8 mouse cellular contexts compared by ENCODE assay signal in genomic region chr4:150119055-150119454, GRCm38 (mm10). TPM values are rescaled to one million over a fixed set of nuclear protein-coding genes. Genes with fewer than 3 reads are reported as not detected.
DNase-seq lines count a peak whose midpoint lies in the region; ATAC-seq and TF ChIP-seq lines count a peak whose summit lies in the region.

Slc2a5 (plus strand) TSS chr4:150119283.

- TF ChIP-seq POLR2A in thymus, adult 2 months (IDR thresholded peaks at IDR 0.05; ENCODE audit: control insufficient read depth, extremely low read depth, insufficient read depth, low read length, poor library complexity) = no peak
- TF ChIP-seq POLR2A in limb, embryonic 14.5 days (IDR thresholded peaks at IDR 0.05; ENCODE audit: borderline replicate concordance, extremely low read depth, insufficient read depth, insufficient read length) = no peak
- TF ChIP-seq POLR2A in lung, adult 2 months (IDR thresholded peaks at IDR 0.05; ENCODE audit: borderline replicate concordance, extremely low read depth, low read depth, low read length) = no peak

- no peak within 1 kb of the TSS for H3K27ac ChIP-seq in thymus, adult 2 months (ENCODE audit: control insufficient read depth, insufficient read depth, low read length)
- no peak within 1 kb of the TSS for H3K27ac ChIP-seq in forebrain, embryonic 11.5 days (ENCODE audit: low read depth, low read length)
- H3K27ac ChIP-seq in limb, embryonic 14.5 days (replicated peaks; ENCODE audit: low read depth, low read length) = peak within 1 kb of the TSS; percentile 6; the same call in 1 of the 2 replicates
- no peak within 1 kb of the TSS for H3K27ac ChIP-seq in stomach, postnatal 0 days (replicated peaks)

- H3K9me3 ChIP-seq in forebrain, embryonic 11.5 days (ENCODE audit: control insufficient read depth, low read length) = no peaks in the 10 kb centered on the region
- H3K9me3 ChIP-seq in limb, embryonic 14.5 days (ENCODE audit: control insufficient read depth, low read length) = no peaks in the 10 kb centered on the region
- H3K9me3 ChIP-seq in stomach, postnatal 0 days (ENCODE audit: control insufficient read depth, low read length) = no peaks in the 10 kb centered on the region

- H3K4me2 ChIP-seq in forebrain, embryonic 11.5 days (ENCODE audit: low read depth, low read length, severe bottlenecking) = peak within 1 kb of the TSS; percentile 36
- peak within 1 kb of the TSS; percentile 35 for H3K4me2 ChIP-seq in limb, embryonic 14.5 days (replicated peaks; ENCODE audit: low read depth, low read length, severe bottlenecking)
- peak within 1 kb of the TSS; percentile 3; the same call in 1 of the 2 replicates for H3K4me2 ChIP-seq in stomach, postnatal 0 days (replicated peaks; ENCODE audit: low read depth)

- H3K27me3 ChIP-seq in thymus, adult 2 months (ENCODE audit: control insufficient read depth, insufficient read depth, low read length) = no peaks in the 10 kb centered on the region
- no peaks in the 10 kb centered on the region for H3K27me3 ChIP-seq in forebrain, embryonic 11.5 days (ENCODE audit: control insufficient read depth, insufficient read depth, low read length)
- no peaks in the 10 kb centered on the region for H3K27me3 ChIP-seq in limb, embryonic 14.5 days (ENCODE audit: control insufficient read depth, insufficient read depth, low read length)
- no peaks in the 10 kb centered on the region for H3K27me3 ChIP-seq in stomach, postnatal 0 days (ENCODE audit: control insufficient read depth, insufficient read depth, low read length)

- 72% methylated on average over 15 of the region's 15 CpGs for WGBS in thymus, adult 2 months
- WGBS in forebrain, embryonic 11.5 days = 1% methylated on average over 15 of the region's 15 CpGs
- WGBS in limb, embryonic 14.5 days = 7% methylated on average over 13 of the region's 15 CpGs
- 19% methylated on average over 15 of the region's 15 CpGs for WGBS in stomach, postnatal 0 days
- WGBS in lung, adult 2 months = 32% methylated on average over 15 of the region's 15 CpGs

- H3K9ac ChIP-seq in forebrain, embryonic 11.5 days (ENCODE audit: low read length) = peak within 1 kb of the TSS; percentile 32
- no peak within 1 kb of the TSS for H3K9ac ChIP-seq in limb, embryonic 14.5 days (ENCODE audit: low read depth, low read length, severe bottlenecking)
- H3K9ac ChIP-seq in stomach, postnatal 0 days (ENCODE audit: low read length) = no peak within 1 kb of the TSS

- TF ChIP-seq CTCF in thymus, adult 2 months (IDR thresholded peaks at IDR 0.05; ENCODE audit: borderline replicate concordance, control insufficient read depth, extremely low read depth, insufficient read depth, low read length, poor library complexity) = no peak
- TF ChIP-seq CTCF in stomach, postnatal 0 days (IDR thresholded peaks at IDR 0.05; ENCODE audit: low read depth) = no peak
- TF ChIP-seq CTCF in lung, adult 2 months (IDR thresholded peaks at IDR 0.05; ENCODE audit: insufficient read depth, low read length) = no peak

- no peak within 1 kb of the TSS for H3K4me3 ChIP-seq in thymus, adult 2 months (ENCODE audit: control insufficient read depth, insufficient read depth, low read length)
- 0 out of 2 replicates have a peak within 1 kb of the TSS, but pooled peaks have one; percentile 3 for H3K4me3 ChIP-seq in forebrain, embryonic 11.5 days (ENCODE audit: low read depth, low read length)
- H3K4me3 ChIP-seq in limb, embryonic 14.5 days (replicated peaks; ENCODE audit: low read length) = no peak within 1 kb of the TSS
- no peak within 1 kb of the TSS for H3K4me3 ChIP-seq in stomach, postnatal 0 days (ENCODE audit: low read depth, low read length)
- H3K4me3 ChIP-seq in lung, adult 2 months (replicated peaks; ENCODE audit: extremely low read depth, low read depth, low read length) = no peak within 1 kb of the TSS

- DNase-seq in thymus, postnatal 0 days (ENCODE audit: low spot score) = peak; percentile 35
- no peak for DNase-seq in thymus, adult 2 months
- peak; percentile 79 for DNase-seq in forebrain, embryonic 11.5 days (ENCODE audit: low spot score)
- no peak for DNase-seq in limb, embryonic 14.5 days (ENCODE audit: low spot score)
- no peak for DNase-seq in stomach, postnatal 0 days (ENCODE audit: low spot score)
- no peak for DNase-seq in T-cell, adult 2 months (ENCODE audit: low spot score)
- no peak for DNase-seq in c-Kit-positive CD71-positive TER-119-positive erythroid progenitor cells, embryonic 14.5 days (ENCODE audit: low spot score)
- DNase-seq in lung, adult 2 months = no peak

- no peak for TF ChIP-seq EP300 in stomach, postnatal 0 days (optimal IDR thresholded peaks at IDR 0.05)

- peak; percentile 51; the same call in 1 of the 2 replicates for ATAC-seq in forebrain, embryonic 11.5 days (replicated peaks; ENCODE audit: low FRiP score)
- ATAC-seq in limb, embryonic 14.5 days (ENCODE audit: low FRiP score, low read depth) = peak; percentile 11; the same call in 1 of the 2 replicates
- no peak for ATAC-seq in stomach, postnatal 0 days (ENCODE audit: low FRiP score, low TSS enrichment)

- H3K36me3 ChIP-seq in thymus, adult 2 months (ENCODE audit: control insufficient read depth, insufficient read depth, low read length) = no peaks in the 10 kb centered on the region
- no peaks in the 10 kb centered on the region for H3K36me3 ChIP-seq in forebrain, embryonic 11.5 days (ENCODE audit: control insufficient read depth, insufficient read depth, low read length)
- H3K36me3 ChIP-seq in limb, embryonic 14.5 days (ENCODE audit: control insufficient read depth, insufficient read depth, low read length) = no peaks in the 10 kb centered on the region
- H3K36me3 ChIP-seq in stomach, postnatal 0 days (ENCODE audit: control insufficient read depth, insufficient read depth, low read length) = no peaks in the 10 kb centered on the region

- peaks cover 17% of the 10 kb centered on the region for H3K4me1 ChIP-seq in thymus, adult 2 months (replicated peaks; ENCODE audit: control insufficient read depth, insufficient read depth, low read length)
- no peaks in the 10 kb centered on the region for H3K4me1 ChIP-seq in forebrain, embryonic 11.5 days (replicated peaks; ENCODE audit: control insufficient read depth, insufficient read depth, low read length)
- peaks cover 13% of the 10 kb centered on the region for H3K4me1 ChIP-seq in limb, embryonic 14.5 days (ENCODE audit: control insufficient read depth, insufficient read depth, low read length)
- H3K4me1 ChIP-seq in stomach, postnatal 0 days (replicated peaks; ENCODE audit: control insufficient read depth, insufficient read depth) = no peaks in the 10 kb centered on the region
- no peaks in the 10 kb centered on the region for H3K4me1 ChIP-seq in lung, adult 2 months (ENCODE audit: control insufficient read depth, insufficient read depth, low read length)

RNA-seq across cellular contexts. Expression of gene Slc2a5, which starts in this region (rescaled TPM):
- polyA plus RNA-seq in thymus, postnatal 0 days (2015; fragmentation: Nextera tagmentation; extraction: Ambion mirVana) = 0.17 and 0.22 TPM in 2 replicates
- 1.2 and 2.1 TPM in 2 replicates for polyA plus RNA-seq in thymus, adult 2 months (2012; rRNA removed)
- 1.1 and 1.8 TPM in 2 replicates for polyA plus RNA-seq in forebrain, embryonic 11.5 days (2014; fragmentation: Nextera tagmentation; extraction: Ambion mirVana)
- polyA plus RNA-seq in limb, embryonic 14.5 days (2012; rRNA removed) = 2.2 and 3.5 TPM in 2 replicates
- 1.5 and 2.6 TPM in 2 replicates for polyA plus RNA-seq in limb, embryonic 14.5 days (2014; fragmentation: Nextera tagmentation; extraction: Ambion mirVana)
- polyA plus RNA-seq in stomach, postnatal 0 days (2015; fragmentation: Nextera tagmentation; extraction: Ambion mirVana) = 0.76 and 0.80 TPM in 2 replicates
- polyA plus RNA-seq in lung, adult 2 months (2012; rRNA removed) = 0.66 and 4.5 TPM in 2 replicates

Comparison
In these comparisons a context has a peak if more than half of its experiments do, and no peak if none do; other contexts are left out.
1. Peak in DNase-seq in thymus, postnatal 0 days; RNA of the gene not detected or under 1 TPM.